Mouse (Mus musculus) CD4-positive naive resting alpha-beta T cell, adult 57 days (primary cell): ENCODE data around the gene Bhlhe41. TPM values are rescaled to one million over a fixed set of nuclear protein-coding genes. Genes with fewer than 3 reads are reported as not detected.

ENCODE experiments used
- total RNA-seq: library from RNA; stranded (reverse); gene quantifications from one replicate; pipeline ENCODE4 v1.2.4, GENCODE M21; 2023

Gene Bhlhe41
- 2.6 TPM for total RNA-seq

GRCm38 (mm10) chr6:145865289-145865885 is at the start of gene Bhlhe41:
Gene Bhlhe41, minus strand, starts transcription at chr6:145865558.

Other genes with a start within 250 kb of the Bhlhe41 start
- not detected for gene Tuba3b, start 249.8 kb downstream of the Bhlhe41 start, total RNA-seq
- gene Rassf8, start 118.8 kb downstream of the Bhlhe41 start, total RNA-seq, result 3.9 TPM
- gene Sspn, start 66.1 kb upstream of the Bhlhe41 start, total RNA-seq, result 0.24 TPM